Mouse (Mus musculus) cerebellum, postnatal 36 days (tissue): Measurements from ENCODE around the gene Gm28308.

ENCODE experiments used
- DNase-seq, 2 experiments: peaks; one replicate each; pipeline ENCODE4 v3.0.0; 2021 to 2022; ENCODE audit warnings: mixed read lengths in 2 of 2

The Gm28308 gene

GRCm38 (mm10) chr6:52231885-52232567, 18.9 kb upstream of the Gm28308 start:
- no peak for DNase-seq

- DNase-seq, result no peak
Measured at GRCm38 (mm10) chr6:52230516-52231165, 17.5 kb upstream of the Gm28308 start, which contains the start of gene Hoxa9. Gene Hoxa9 (minus strand): TSS chr6:52231089.

GRCm38 (mm10) chr6:52229558-52230416, 16.6 kb upstream of the Gm28308 start:
- DNase-seq, result no peak

GRCm38 (mm10) chr6:52228475-52229465, 15.6 kb upstream of the Gm28308 start:
- no peak for DNase-seq

- no peak for DNase-seq
Measured at GRCm38 (mm10) chr6:52227470-52228222, 14.5 kb upstream of the Gm28308 start.

- DNase-seq, result no peak
Measured at GRCm38 (mm10) chr6:52226569-52227257, 13.6 kb upstream of the Gm28308 start.

GRCm38 (mm10) chr6:52225612-52226568, 12.8 kb upstream of the Gm28308 start:
- no peak for DNase-seq

- no peak for DNase-seq
Measured at GRCm38 (mm10) chr6:52224895-52225611, 11.9 kb upstream of the Gm28308 start.

GRCm38 (mm10) chr6:52223939-52224760, 11.0 kb upstream of the Gm28308 start:
- no peak for DNase-seq

- no peak for DNase-seq
Measured at GRCm38 (mm10) chr6:52222729-52223128, 9.6 kb upstream of the Gm28308 start.

GRCm38 (mm10) chr6:52221993-52222685, 9.0 kb upstream of the Gm28308 start:
- DNase-seq, result no peak

GRCm38 (mm10) chr6:52221337-52221992, 8.3 kb upstream of the Gm28308 start, which contains the start of gene Hoxa7:
Gene Hoxa7 (minus strand): TSS chr6:52221854.
- DNase-seq, result peak; percentile 80 to 85

GRCm38 (mm10) chr6:52220865-52221310, 7.7 kb upstream of the Gm28308 start:
- no peak for DNase-seq

GRCm38 (mm10) chr6:52220003-52220864, 7.1 kb upstream of the Gm28308 start:
- no peak for DNase-seq

- no peak for DNase-seq
Measured at GRCm38 (mm10) chr6:52219234-52219942, 6.2 kb upstream of the Gm28308 start.
